Mouse (Mus musculus) liver, embryonic 14.5 days (tissue): ENCODE measurements around the gene Icam4. TPM values are rescaled to one million over a fixed set of nuclear protein-coding genes. Genes with fewer than 3 reads are reported as not detected.
A peak's percentile ranks its signal among the peaks of the same experiment; 100 is the strongest.

Experiments used
- ATAC-seq: fragments of 200-750 bp; cut with Nextera tagmentation; 2 replicates; pipeline ENCODE4 v1.8.0; 2017; ENCODE audit warnings: moderate number of reproducible peaks, mild to moderate bottlenecking, moderate library complexity; ENCODE audit not compliant: insufficient read depth
- DNase-seq, 3 experiments: peaks; one replicate each; pipeline ENCODE4 v3.0.0-alpha.2; 2012 to 2013; ENCODE audit warnings: low read depth in 3 of 3, low spot score in 3 of 3
- H3K27ac ChIP-seq: fragments of 300-500 bp; sonication (generic); 2 replicates; pipeline ENCODE4 v1.5.1; 2014; ENCODE audit warnings: moderate library complexity, mild to moderate bottlenecking, control low read depth, inconsistent platforms
- H3K27me3 ChIP-seq: fragments of 300-500 bp; sonication (generic); 2 replicates; pipeline ENCODE4 v1.6.1; 2014; ENCODE audit warnings: mild to moderate bottlenecking, low read length, moderate library complexity; ENCODE audit not compliant: control insufficient read depth, insufficient read depth
- H3K36me3 ChIP-seq: fragments of 300-500 bp; sonication (generic); replicated peaks from 2 replicates; pipeline ENCODE4 v1.6.1; 2014; ENCODE audit warnings: low read depth; ENCODE audit not compliant: control insufficient read depth, insufficient read depth
- H3K4me1 ChIP-seq, 2 experiments: fragments of 200-500 bp in 1 of 2; fragments of 300-500 bp in 1 of 2; sonication (generic) in 1 of 2; replicated peaks; 2 replicates each; pipeline ENCODE4 v1.6.1; 2012 to 2014; ENCODE audit warnings: antibody characterized with exemption in 1 of 2, inconsistent platforms in 1 of 2, low read length in 1 of 2; ENCODE audit not compliant: control insufficient read depth in 2 of 2, insufficient read depth in 2 of 2
- H3K4me2 ChIP-seq: fragments of 300-500 bp; sonication (generic); 2 replicates; pipeline ENCODE4 v1.6.1; 2014; ENCODE audit warnings: low read depth, mild to moderate bottlenecking, control low read depth, moderate library complexity
- H3K4me3 ChIP-seq, 2 experiments: fragments of 200-500 bp in 1 of 2; fragments of 300-500 bp in 1 of 2; sonication (generic) in 1 of 2; 2 replicates each; pipeline ENCODE4 v1.5.1; 2012 to 2014; ENCODE audit warnings: low read depth in 2 of 2, low read length in 2 of 2, mild to moderate bottlenecking in 2 of 2, control low read depth in 1 of 2, inconsistent platforms in 1 of 2, moderate library complexity in 1 of 2; ENCODE audit not compliant: insufficient read depth in 1 of 2
- H3K9ac ChIP-seq: fragments of 300-500 bp; sonication (generic); replicated peaks from 2 replicates; pipeline ENCODE4 v1.6.1; 2014; ENCODE audit warnings: mild to moderate bottlenecking, control low read depth, moderate library complexity
- H3K9me3 ChIP-seq: fragments of 300-500 bp; sonication (generic); 2 replicates; pipeline ENCODE4 v1.6.1; 2016; ENCODE audit warnings: low read length, mixed read lengths; ENCODE audit not compliant: control insufficient read depth
- CTCF ChIP-seq: IDR thresholded peaks from 2 replicates; pipeline ENCODE4 v1.5.1; 2016; ENCODE audit warnings: antibody characterized with exemption, low read depth, control low read depth
- EP300 ChIP-seq: IDR thresholded peaks from 2 replicates; pipeline ENCODE4 v1.6.1; 2016; ENCODE audit warnings: antibody characterized with exemption, low read depth
- WGBS: fragments of 180-500 bp; shearing (Covaris S2); extraction: QIAGEN DNeasy Blood & Tissue Kit; methylation state at CpG from one replicate; pipeline ENCODE4 v1.1.7; 2014; ENCODE audit not compliant: insufficient replicate concordance; 5-methylcytosine and 5-hydroxymethylcytosine counted together
- microRNA counts: library from miRNA; unstranded; fragments of <30 nt; microRNA quantifications from one replicate; lab custom pipeline; 2016
- microRNA-seq: library from miRNA; unstranded; fragments of <30 nt; microRNA quantifications from one replicate; pipeline ENCODE4, GENCODE M21; 2016
- polyA plus RNA-seq, 2 experiments: library from polyadenylated mRNA; depleted of rRNA in 1 of 2; stranded (reverse) in 1 of 2; unstranded in 1 of 2; fragments of >200 nt; fragmentation: Nextera tagmentation in 1 of 2; extraction: Ambion mirVana in 1 of 2; gene quantifications; 2 replicates each; pipeline versions ENCODE4 v1.2.1 to v1.2.3; 2012 to 2014

Gene Icam4
- polyA plus RNA-seq, 2 experiments = 61.8 to 204 TPM

DNA sequence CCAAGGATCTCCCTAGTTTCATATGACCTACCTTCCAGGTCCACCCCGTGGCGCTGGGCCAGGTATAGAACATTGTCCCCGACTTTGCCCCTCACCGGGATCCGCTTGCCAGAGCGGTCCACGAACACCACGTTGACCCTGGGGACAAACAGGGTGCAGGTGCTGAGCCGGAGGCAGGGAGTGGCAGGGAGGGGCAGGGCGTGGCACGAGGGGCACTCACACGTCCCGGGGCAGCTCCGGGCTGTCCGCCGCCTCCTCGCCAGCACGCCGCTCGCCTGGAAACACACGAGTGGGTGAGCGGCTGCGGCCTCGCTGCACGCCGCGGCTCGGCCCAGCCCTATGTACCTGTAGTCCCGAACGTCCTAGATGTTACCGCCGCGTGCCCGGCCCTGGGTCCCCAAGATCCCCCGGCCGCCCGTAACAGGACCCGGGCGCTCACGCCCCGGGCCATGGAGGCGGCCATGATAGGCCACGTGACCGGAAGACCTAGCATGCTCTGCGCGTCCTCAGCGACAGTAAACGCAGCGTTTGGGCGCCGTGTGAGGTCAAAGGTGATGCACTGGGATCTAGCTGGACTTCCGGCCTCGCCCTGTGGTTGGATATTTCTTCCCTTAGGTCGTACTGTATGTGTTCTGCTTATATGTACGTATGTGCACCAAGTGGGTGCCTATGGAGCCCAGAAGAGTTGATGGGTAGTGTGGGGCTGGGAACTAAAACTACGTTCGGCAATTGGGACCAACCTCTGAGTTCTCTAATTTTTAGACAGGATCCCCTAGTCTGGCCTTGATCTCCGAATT lies 44.1 kb downstream of the Icam4 start, which contains the start of the genes Gm49373 and Fdx1l:
TSS of gene Gm49373 (minus strand) at position 53 of the 797 bp plus-strand sequence.
TSS of gene Fdx1l (minus strand) at position 571 of the 797 bp plus-strand sequence.
- Histone ChIP-seq H3K4me3 (peak within 1 kb of the TSS; percentile 77 to 93), H3K9ac (peak within 1 kb of the TSS; percentile 74), H3K27me3 (no peaks in the 10 kb centered on the region), H3K4me1 (peaks cover 8 to 16% of the 10 kb centered on the region in 2 experiments), H3K9me3 (no peaks in the 10 kb centered on the region), H3K4me2 (peak within 1 kb of the TSS; percentile 95), H3K27ac (peak within 1 kb of the TSS; percentile 45), H3K36me3 (peaks cover 31% of the 10 kb centered on the region)
- ATAC-seq = peak; percentile 89
- peak; percentile 73 to 74 (median 73) for DNase-seq
- TF ChIP-seq EP300 (no peak), CTCF (no peak)
- WGBS = 2% methylated on average over 58 of the region's 58 CpGs

- WGBS = 71% methylated on average over 1 of the region's 1 CpGs
- Histone ChIP-seq H3K9me3 (no peaks in the 10 kb centered on the region), H3K4me2 (peak overlapping the region; percentile 95), H3K4me3 (no peak overlapping the region), H3K27ac (no peak overlapping the region), H3K4me1 (peaks cover 8 to 16% of the 10 kb centered on the region in 2 experiments), H3K9ac (no peak overlapping the region), H3K36me3 (peaks cover 40% of the 10 kb centered on the region), H3K27me3 (no peaks in the 10 kb centered on the region)
- no peak for ATAC-seq
- no peak for TF ChIP-seq EP300
- no peak for TF ChIP-seq CTCF
- DNase-seq = no peak
Measured at GRCm38 (mm10) chr9:21074173-21074572, 45.0 kb downstream of the Icam4 start.

DNA sequence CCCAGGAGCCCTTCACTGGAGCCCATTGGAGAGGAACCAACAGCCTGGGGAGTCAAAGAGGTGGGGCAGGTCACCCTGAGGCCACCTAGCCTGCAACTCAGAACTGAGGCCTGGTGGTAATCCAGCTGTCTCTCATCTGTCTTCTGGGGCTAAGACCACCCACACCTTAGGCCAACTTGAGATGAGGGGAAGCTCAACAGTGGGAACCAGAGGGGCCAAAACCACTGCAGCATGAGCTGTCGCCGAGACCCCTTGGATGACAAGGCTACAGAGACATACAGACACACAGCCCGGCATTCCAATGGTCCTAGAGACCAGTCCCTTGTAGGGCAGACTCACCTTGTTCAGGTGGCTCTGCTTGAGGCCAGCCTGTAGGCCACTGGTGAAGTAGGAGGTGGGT lies 46.5 kb downstream of the Icam4 start:
- Histone ChIP-seq H3K4me1 (peaks cover 8 to 16% of the 10 kb centered on the region in 2 experiments), H3K27ac (no peak overlapping the region), H3K27me3 (no peaks in the 10 kb centered on the region), H3K4me2 (no peak overlapping the region), H3K36me3 (peaks cover 55% of the 10 kb centered on the region), H3K9ac (no peak overlapping the region), H3K4me3 (no peak overlapping the region), H3K9me3 (no peaks in the 10 kb centered on the region)
- no peak for DNase-seq
- 83% methylated on average over 3 of the region's 3 CpGs for WGBS
- no peak for ATAC-seq
- no peak for TF ChIP-seq CTCF
- TF ChIP-seq EP300 = no peak

MicroRNA genes within 50 kb of the gene (microRNA counts, 519-probe panel; counts per million panel counts)
- 69.9 counts per million for microRNA mmu-miR-1900 (lab: Ali Mortazavi, UCI)

Small RNA genes lying within 50 kb of the gene (microRNA-seq; reads per million reads assigned to microRNA genes)
- gene Mir1900 (not detected), gene Mir7082 (not detected)

Other genes starting within 250 kb of the Icam4 start
- gene Col5a3, start 214.3 kb upstream of the Icam4 start, polyA plus RNA-seq (2012; rRNA removed) = 0.05 and 0.08 TPM in 2 replicates
- gene Col5a3, start 214.3 kb upstream of the Icam4 start, polyA plus RNA-seq (2014; fragmentation: Nextera tagmentation; extraction: Ambion mirVana) = 0.03 and 0.10 TPM in 2 replicates
- gene Rdh8, start 210.9 kb upstream of the Icam4 start, polyA plus RNA-seq (2012; rRNA removed) = not detected in 2 replicates
- not detected in 2 replicates for gene Rdh8, start 210.9 kb upstream of the Icam4 start, polyA plus RNA-seq (2014; fragmentation: Nextera tagmentation; extraction: Ambion mirVana)
- 11.5 and 13.0 TPM in 2 replicates for gene A230050P20Rik, start 160.7 kb upstream of the Icam4 start, polyA plus RNA-seq (2012; rRNA removed)
- 1.1 and 1.7 TPM in 2 replicates for gene A230050P20Rik, start 160.7 kb upstream of the Icam4 start, polyA plus RNA-seq (2014; fragmentation: Nextera tagmentation; extraction: Ambion mirVana)
- gene Angptl6, start 149.6 kb upstream of the Icam4 start, polyA plus RNA-seq (2012; rRNA removed) = 8.1 and 9.3 TPM in 2 replicates
- gene Angptl6, start 149.6 kb upstream of the Icam4 start, polyA plus RNA-seq (2014; fragmentation: Nextera tagmentation; extraction: Ambion mirVana) = 6.8 and 7.6 TPM in 2 replicates
- gene Ppan, start 141.2 kb upstream of the Icam4 start, polyA plus RNA-seq (2012; rRNA removed) = 70.6 and 84.8 TPM in 2 replicates
- 50.2 and 56.1 TPM in 2 replicates for gene Ppan, start 141.2 kb upstream of the Icam4 start, polyA plus RNA-seq (2014; fragmentation: Nextera tagmentation; extraction: Ambion mirVana)
- gene Eif3g, start 130.8 kb upstream of the Icam4 start, polyA plus RNA-seq (2012; rRNA removed) = 74.2 and 104 TPM in 2 replicates
- gene Eif3g, start 130.8 kb upstream of the Icam4 start, polyA plus RNA-seq (2014; fragmentation: Nextera tagmentation; extraction: Ambion mirVana) = 170 and 181 TPM in 2 replicates
- 47.6 and 55.9 TPM in 2 replicates for gene Dnmt1, start 69.5 kb upstream of the Icam4 start, polyA plus RNA-seq (2012; rRNA removed)
- 43.1 and 48.6 TPM in 2 replicates for gene Dnmt1, start 69.5 kb upstream of the Icam4 start, polyA plus RNA-seq (2014; fragmentation: Nextera tagmentation; extraction: Ambion mirVana)
- 1.2 and 1.3 TPM in 2 replicates for gene S1pr2, start 52.6 kb upstream of the Icam4 start, polyA plus RNA-seq (2012; rRNA removed)
- gene S1pr2, start 52.6 kb upstream of the Icam4 start, polyA plus RNA-seq (2014; fragmentation: Nextera tagmentation; extraction: Ambion mirVana) = 2.3 and 3.0 TPM in 2 replicates
- 36.5 and 36.7 TPM in 2 replicates for gene Mrpl4, start 26.6 kb upstream of the Icam4 start, polyA plus RNA-seq (2012; rRNA removed)
- 61.3 and 67.7 TPM in 2 replicates for gene Mrpl4, start 26.6 kb upstream of the Icam4 start, polyA plus RNA-seq (2014; fragmentation: Nextera tagmentation; extraction: Ambion mirVana)
- 5.4 and 6.9 TPM in 2 replicates for gene Icam1, start 13.4 kb upstream of the Icam4 start, polyA plus RNA-seq (2012; rRNA removed)
- gene Icam1, start 13.4 kb upstream of the Icam4 start, polyA plus RNA-seq (2014; fragmentation: Nextera tagmentation; extraction: Ambion mirVana) = 7.9 and 9.1 TPM in 2 replicates
- 0.70 and 0.87 TPM in 2 replicates for gene Icam5, start 2.7 kb downstream of the Icam4 start, polyA plus RNA-seq (2012; rRNA removed)
- gene Icam5, start 2.7 kb downstream of the Icam4 start, polyA plus RNA-seq (2014; fragmentation: Nextera tagmentation; extraction: Ambion mirVana) = 0.20 and 0.28 TPM in 2 replicates
- gene Zglp1, start 37.7 kb downstream of the Icam4 start, polyA plus RNA-seq (2012; rRNA removed) = 0.21 and 0.49 TPM in 2 replicates
- gene Zglp1, start 37.7 kb downstream of the Icam4 start, polyA plus RNA-seq (2014; fragmentation: Nextera tagmentation; extraction: Ambion mirVana) = 0.57 TPM in 1 of 2 replicates, not detected in the other
- gene Gm49373, start 43.7 kb downstream of the Icam4 start, polyA plus RNA-seq (2012; rRNA removed) = 0.47 and 0.94 TPM in 2 replicates
- gene Gm49373, start 43.7 kb downstream of the Icam4 start, polyA plus RNA-seq (2014; fragmentation: Nextera tagmentation; extraction: Ambion mirVana) = 0.32 and 0.46 TPM in 2 replicates
- 27.5 and 31.1 TPM in 2 replicates for gene Fdx1l, start 44.2 kb downstream of the Icam4 start, polyA plus RNA-seq (2012; rRNA removed)
- gene Fdx1l, start 44.2 kb downstream of the Icam4 start, polyA plus RNA-seq (2014; fragmentation: Nextera tagmentation; extraction: Ambion mirVana) = 37.3 and 37.9 TPM in 2 replicates
- gene Gm38431, start 62.6 kb downstream of the Icam4 start, polyA plus RNA-seq (2012; rRNA removed) = 2.4 and 5.6 TPM in 2 replicates
- gene Gm38431, start 62.6 kb downstream of the Icam4 start, polyA plus RNA-seq (2014; fragmentation: Nextera tagmentation; extraction: Ambion mirVana) = 0.91 and 1.5 TPM in 2 replicates
- 21.4 and 23.4 TPM in 2 replicates for gene Raver1, start 62.6 kb downstream of the Icam4 start, polyA plus RNA-seq (2012; rRNA removed)
- gene Raver1, start 62.6 kb downstream of the Icam4 start, polyA plus RNA-seq (2014; fragmentation: Nextera tagmentation; extraction: Ambion mirVana) = 23.4 and 28.4 TPM in 2 replicates
- gene Tyk2, start 101.9 kb downstream of the Icam4 start, polyA plus RNA-seq (2012; rRNA removed) = 5.7 and 6.2 TPM in 2 replicates
- gene Tyk2, start 101.9 kb downstream of the Icam4 start, polyA plus RNA-seq (2014; fragmentation: Nextera tagmentation; extraction: Ambion mirVana) = 4.0 and 5.1 TPM in 2 replicates
- 36.8 and 123 TPM in 2 replicates for gene Cdc37, start 120.6 kb downstream of the Icam4 start, polyA plus RNA-seq (2012; rRNA removed)
- 118 and 129 TPM in 2 replicates for gene Cdc37, start 120.6 kb downstream of the Icam4 start, polyA plus RNA-seq (2014; fragmentation: Nextera tagmentation; extraction: Ambion mirVana)
- gene Pde4a, start 136.3 kb downstream of the Icam4 start, polyA plus RNA-seq (2012; rRNA removed) = 1.3 and 1.4 TPM in 2 replicates
- gene Pde4a, start 136.3 kb downstream of the Icam4 start, polyA plus RNA-seq (2014; fragmentation: Nextera tagmentation; extraction: Ambion mirVana) = 1.1 and 1.4 TPM in 2 replicates
- 15.1 and 15.8 TPM in 2 replicates for gene Keap1, start 210.0 kb downstream of the Icam4 start, polyA plus RNA-seq (2012; rRNA removed)
- 15.6 and 16.4 TPM in 2 replicates for gene Keap1, start 210.0 kb downstream of the Icam4 start, polyA plus RNA-seq (2014; fragmentation: Nextera tagmentation; extraction: Ambion mirVana)
- 0.06 TPM in 2 replicates for gene S1pr5, start 219.1 kb downstream of the Icam4 start, polyA plus RNA-seq (2012; rRNA removed)
- gene S1pr5, start 219.1 kb downstream of the Icam4 start, polyA plus RNA-seq (2014; fragmentation: Nextera tagmentation; extraction: Ambion mirVana) = 0.09 and 0.10 TPM in 2 replicates
- 21.5 and 38.9 TPM in 2 replicates for gene Atg4d, start 235.9 kb downstream of the Icam4 start, polyA plus RNA-seq (2012; rRNA removed)
- gene Atg4d, start 235.9 kb downstream of the Icam4 start, polyA plus RNA-seq (2014; fragmentation: Nextera tagmentation; extraction: Ambion mirVana) = 69.3 and 78.1 TPM in 2 replicates